Mouse (Mus musculus) hindbrain, embryonic 14.5 days (tissue): ENCODE results near the gene Gpc3. TPM values are rescaled to one million over a fixed set of nuclear protein-coding genes. Genes with fewer than 3 reads are reported as not detected.
A peak's percentile ranks its signal among the peaks of the same experiment; 100 is the strongest.

Source experiments
- ATAC-seq: fragments of 200-750 bp; cut with Nextera tagmentation; 2 replicates; pipeline ENCODE4 v1.8.0; 2017; ENCODE audit warnings: moderate number of reproducible peaks, mild to moderate bottlenecking, moderate TSS enrichment, moderate library complexity; ENCODE audit not compliant: low FRiP score
- DNase-seq: peaks from one replicate; pipeline ENCODE4 v3.0.0-alpha.2; 2015; ENCODE audit warnings: low spot score
- H3K27ac ChIP-seq: fragments of 300-500 bp; sonication (generic); 2 replicates; pipeline ENCODE4 v1.5.1; 2014; ENCODE audit warnings: mild to moderate bottlenecking, moderate library complexity
- H3K27me3 ChIP-seq: fragments of 300-500 bp; sonication (generic); 2 replicates; pipeline ENCODE4 v1.6.1; 2014; ENCODE audit warnings: mild to moderate bottlenecking, low read length, mixed read lengths; ENCODE audit not compliant: control insufficient read depth, insufficient read depth
- H3K36me3 ChIP-seq: fragments of 300-500 bp; sonication (generic); replicated peaks from 2 replicates; pipeline ENCODE4 v1.6.1; 2014; ENCODE audit not compliant: control insufficient read depth, insufficient read depth
- H3K4me1 ChIP-seq: fragments of 300-500 bp; sonication (generic); replicated peaks from 2 replicates; pipeline ENCODE4 v1.6.1; 2014; ENCODE audit warnings: antibody characterized with exemption, low read length, mixed read lengths; ENCODE audit not compliant: control insufficient read depth, insufficient read depth
- H3K4me2 ChIP-seq: fragments of 300-500 bp; sonication (generic); replicated peaks from 2 replicates; pipeline ENCODE4 v1.6.1; 2014; ENCODE audit warnings: mild to moderate bottlenecking, moderate library complexity
- H3K4me3 ChIP-seq: fragments of 300-500 bp; sonication (generic); replicated peaks from 2 replicates; pipeline ENCODE4 v1.5.1; 2014; ENCODE audit warnings: mild to moderate bottlenecking, low read length
- H3K9ac ChIP-seq: fragments of 300-500 bp; sonication (generic); 2 replicates; pipeline ENCODE4 v1.6.1; 2014
- H3K9me3 ChIP-seq: fragments of 300-500 bp; sonication (generic); 2 replicates; pipeline ENCODE4 v1.6.1; 2016; ENCODE audit warnings: low read length; ENCODE audit not compliant: control insufficient read depth
- WGBS: fragments of 180-500 bp; shearing (Covaris S2); extraction: QIAGEN DNeasy Blood & Tissue Kit; methylation state at CpG from one replicate; pipeline ENCODE4 v1.1.7; 2014; 5-methylcytosine and 5-hydroxymethylcytosine counted together
- polyA plus RNA-seq: library from polyadenylated mRNA; unstranded; fragments of >200 nt; fragmentation: Nextera tagmentation; extraction: Ambion mirVana; gene quantifications from 2 replicates; pipeline ENCODE4 v1.2.1, GENCODE M21; 2014

The Gpc3 gene
- polyA plus RNA-seq, 1 experiment from 2014 or later: 122 TPM

GRCm38 (mm10) chrX:52532124-52532523 is 81.6 kb downstream of the Gpc3 start:
- Histone ChIP-seq H3K9me3 (no peaks in the 10 kb centered on the region), H3K36me3 (no peaks in the 10 kb centered on the region), H3K27ac (no peak overlapping the region), H3K27me3 (no peaks in the 10 kb centered on the region), H3K4me2 (no peak overlapping the region), H3K4me3 (no peak overlapping the region), H3K9ac (no peak overlapping the region), H3K4me1 (no peaks in the 10 kb centered on the region)
- DNase-seq (no peak), ATAC-seq (no peak)
- 80% methylated on average over 2 of the region's 2 CpGs for WGBS

GRCm38 (mm10) chrX:52526086-52526485 is 87.7 kb downstream of the Gpc3 start:
- Histone ChIP-seq H3K9me3 (no peaks in the 10 kb centered on the region), H3K27ac (no peak overlapping the region), H3K4me2 (no peak overlapping the region), H3K36me3 (no peaks in the 10 kb centered on the region), H3K9ac (no peak overlapping the region), H3K27me3 (no peaks in the 10 kb centered on the region), H3K4me3 (no peak overlapping the region), H3K4me1 (no peaks in the 10 kb centered on the region)
- ATAC-seq: no peak
- no peak for DNase-seq
- WGBS: 77% methylated on average over 5 of the region's 5 CpGs

GRCm38 (mm10) chrX:52525132-52525531 is 88.6 kb downstream of the Gpc3 start:
- 78% methylated on average over 3 of the region's 3 CpGs for WGBS
- no peaks in the 10 kb centered on the region for H3K9me3 ChIP-seq
- H3K9ac ChIP-seq: no peak overlapping the region
- H3K27me3 ChIP-seq: no peaks in the 10 kb centered on the region
- no peak overlapping the region for H3K4me2 ChIP-seq
- no peak for ATAC-seq
- H3K4me1 ChIP-seq: no peaks in the 10 kb centered on the region
- H3K36me3 ChIP-seq: no peaks in the 10 kb centered on the region
- H3K4me3 ChIP-seq: no peak overlapping the region
- H3K27ac ChIP-seq: no peak overlapping the region
- DNase-seq: no peak

GRCm38 (mm10) chrX:52514553-52514952 is 99.2 kb downstream of the Gpc3 start:
- Histone ChIP-seq H3K27ac (no peak overlapping the region), H3K36me3 (no peaks in the 10 kb centered on the region), H3K4me1 (no peaks in the 10 kb centered on the region), H3K27me3 (no peaks in the 10 kb centered on the region), H3K9ac (no peak overlapping the region), H3K9me3 (no peaks in the 10 kb centered on the region), H3K4me2 (no peak overlapping the region), H3K4me3 (no peak overlapping the region)
- WGBS: 47% methylated on average over 3 of the region's 3 CpGs
- ATAC-seq (no peak), DNase-seq (no peak)

- Histone ChIP-seq H3K4me1 (no peaks in the 10 kb centered on the region), H3K4me3 (no peak overlapping the region), H3K9me3 (no peaks in the 10 kb centered on the region), H3K36me3 (no peaks in the 10 kb centered on the region), H3K27ac (no peak overlapping the region), H3K27me3 (no peaks in the 10 kb centered on the region), H3K9ac (no peak overlapping the region), H3K4me2 (no peak overlapping the region)
- WGBS: 79% methylated on average over 4 of the region's 4 CpGs
- DNase-seq: no peak
- no peak for ATAC-seq
These were observed 102.6 kb downstream of the Gpc3 start for GRCm38 (mm10) chrX:52511151-52511550.

GRCm38 (mm10) chrX:52503857-52504256 is 109.9 kb downstream of the Gpc3 start:
- WGBS: 63% methylated on average over 3 of the region's 3 CpGs

GRCm38 (mm10) chrX:52489461-52489860 is 124.3 kb downstream of the Gpc3 start:
- no peak for ATAC-seq
- H3K36me3 ChIP-seq: no peaks in the 10 kb centered on the region
- H3K4me1 ChIP-seq: no peaks in the 10 kb centered on the region
- no peak overlapping the region for H3K9ac ChIP-seq
- 62% methylated on average over 4 of the region's 4 CpGs for WGBS
- no peak overlapping the region for H3K4me3 ChIP-seq
- no peak for DNase-seq
- no peak overlapping the region for H3K4me2 ChIP-seq
- H3K9me3 ChIP-seq: no peaks in the 10 kb centered on the region
- no peak overlapping the region for H3K27ac ChIP-seq
- H3K27me3 ChIP-seq: 0 out of 2 replicates have a peak, but pooled peaks cover 3% of the 10 kb centered on the region

More at GRCm38 (mm10) chrX:52503857-52504256, 109.9 kb downstream of the Gpc3 start:
- Histone ChIP-seq H3K4me1 (no peaks in the 10 kb centered on the region), H3K9me3 (no peaks in the 10 kb centered on the region), H3K4me2 (no peak overlapping the region), H3K36me3 (no peaks in the 10 kb centered on the region), H3K27ac (no peak overlapping the region), H3K4me3 (no peak overlapping the region), H3K9ac (no peak overlapping the region), H3K27me3 (no peaks in the 10 kb centered on the region)
- ATAC-seq: no peak
- no peak for DNase-seq

GRCm38 (mm10) chrX:52455074-52455588 is 158.6 kb downstream of the Gpc3 start:
- H3K27ac ChIP-seq: no peak overlapping the region
- no peaks in the 10 kb centered on the region for H3K9me3 ChIP-seq
- no peak overlapping the region for H3K4me2 ChIP-seq
- no peak overlapping the region for H3K4me3 ChIP-seq
- no peak for DNase-seq
- 55% methylated on average over 5 of the region's 5 CpGs for WGBS
- ATAC-seq: no peak
- H3K9ac ChIP-seq: no peak overlapping the region
- 0 out of 2 replicates have a peak, but pooled peaks cover 3% of the 10 kb centered on the region for H3K27me3 ChIP-seq
- H3K36me3 ChIP-seq: no peaks in the 10 kb centered on the region
- no peaks in the 10 kb centered on the region for H3K4me1 ChIP-seq

GRCm38 (mm10) chrX:52453445-52454182 is 160.1 kb downstream of the Gpc3 start:
- Histone ChIP-seq H3K27ac (no peak overlapping the region), H3K9ac (no peak overlapping the region), H3K4me2 (peak overlapping the region; percentile 21), H3K36me3 (no peaks in the 10 kb centered on the region), H3K9me3 (no peaks in the 10 kb centered on the region), H3K4me3 (no peak overlapping the region), H3K27me3 (peaks cover 3% of the 10 kb centered on the region; the same call in 1 of the 2 replicates), H3K4me1 (no peaks in the 10 kb centered on the region)
- WGBS: 15% methylated on average over 6 of the region's 6 CpGs
- peak; percentile 80 for DNase-seq
- ATAC-seq: peak; percentile 90; the same call in 1 of the 2 replicates
